Mouse (Mus musculus): Measurements from ENCODE around the gene Fbxw24. TPM values are rescaled to one million over a fixed set of nuclear protein-coding genes. Genes with fewer than 3 reads are reported as not detected.

Fbxw24 gene
- not detected in 2 replicates for polyA plus RNA-seq (2021; fragmentation: Nextera tagmentation)
- long read RNA-seq, experiment 1, result 0 reads
- long read RNA-seq, experiment 2, result 0 reads

GRCm38 (mm10) chr9:109625957-109626356 lies at the start of gene Fbxw24:
Gene Fbxw24 (minus strand): TSS chr9:109626057.

GRCm38 (mm10) chr9:109664552-109664951 lies 38.7 kb upstream of the Fbxw24 start, which contains the start of gene Fbxw25:
Gene Fbxw25 (minus strand): TSS chr9:109664652.

GRCm38 (mm10) chr9:109568162-109568561 lies 57.7 kb downstream of the Fbxw24 start, which contains the start of gene Fbxw15:
Gene Fbxw15 (minus strand): TSS chr9:109568262.

Other genes with a start within 250 kb of the Fbxw24 start
- not detected in 2 replicates for gene Fbxw22, start 221.8 kb downstream of the Fbxw24 start, polyA plus RNA-seq (2021; fragmentation: Nextera tagmentation)
- gene Fbxw16, start 176.9 kb downstream of the Fbxw24 start, polyA plus RNA-seq (2021; fragmentation: Nextera tagmentation), result not detected in 2 replicates
- not detected in 2 replicates for gene Fbxw19, start 130.2 kb downstream of the Fbxw24 start, polyA plus RNA-seq (2021; fragmentation: Nextera tagmentation)
- 0.13 TPM in 1 of 2 replicates, not detected in the other for gene Fbxw15, start 57.8 kb downstream of the Fbxw24 start, polyA plus RNA-seq (2021; fragmentation: Nextera tagmentation)
- not detected in 2 replicates for gene Fbxw25, start 38.6 kb upstream of the Fbxw24 start, polyA plus RNA-seq (2021; fragmentation: Nextera tagmentation)
- not detected in 2 replicates for gene Fbxw18, start 76.6 kb upstream of the Fbxw24 start, polyA plus RNA-seq (2021; fragmentation: Nextera tagmentation)
- not detected in 2 replicates for gene Fbxw26, start 120.0 kb upstream of the Fbxw24 start, polyA plus RNA-seq (2021; fragmentation: Nextera tagmentation)
- gene Fbxw27, start 164.6 kb upstream of the Fbxw24 start, polyA plus RNA-seq (2021; fragmentation: Nextera tagmentation), result not detected in 2 replicates
- 2.4 and 6.2 TPM in 2 replicates for gene Spink8, start 186.2 kb upstream of the Fbxw24 start, polyA plus RNA-seq (2021; fragmentation: Nextera tagmentation)
- gene Nme6, start 206.7 kb upstream of the Fbxw24 start, polyA plus RNA-seq (2021; fragmentation: Nextera tagmentation), result 12.6 and 12.9 TPM in 2 replicates
- not detected in 2 replicates for gene Camp, start 223.6 kb upstream of the Fbxw24 start, polyA plus RNA-seq (2021; fragmentation: Nextera tagmentation)
- gene Cdc25a, start 249.5 kb upstream of the Fbxw24 start, polyA plus RNA-seq (2021; fragmentation: Nextera tagmentation), result 1.9 and 2.7 TPM in 2 replicates

Data from left cerebral cortex, adult 6 months (tissue).